Mouse (Mus musculus): ENCODE measurements around the gene Rpusd2.

GRCm38 (mm10) chr2:119025239-119025616, 9.4 kb upstream of the Rpusd2 start:
- TF ChIP-seq CTCF (IDR thresholded peaks at IDR 0.05; ENCODE audit: borderline replicate concordance, insufficient read depth, low read depth, low read length) (no peak), POLR2A (IDR thresholded peaks at IDR 0.05; ENCODE audit: borderline replicate concordance, insufficient read depth, low read length) (no peak)
